ENCODE assay signal across 16 mouse cellular contexts in genomic region chr15:27790699-27791098, GRCm38 (mm10).
DNase-seq lines count a peak whose midpoint lies in the region; ATAC-seq and TF ChIP-seq lines count a peak whose summit lies in the region.
"Had no signal": no experiment of that assay in that cellular context is flagged by ENCODE, and none has a peak within 500 bp of the region (broad histone marks: within the 10 kb centered on the region; RNA-seq: fewer than 3 reads in every experiment).

No protein-coding gene starts in this region.

- no peaks in the 10 kb centered on the region for H3K9me3 ChIP-seq in limb, embryonic 12.5 days
- H3K9me3 ChIP-seq: forebrain, embryonic 13.5 days; heart, embryonic 12.5 days; hindbrain, embryonic 10.5 days; hindbrain, embryonic 15.5 days had no signal

- peak overlapping the region; percentile 99 for H3K27ac ChIP-seq in layer of hippocampus, adult 2 months
- H3K27ac ChIP-seq in limb, embryonic 12.5 days, result peak overlapping the region; percentile 97
- H3K27ac ChIP-seq: forebrain, embryonic 13.5 days had no signal

- no peaks in the 10 kb centered on the region for H3K36me3 ChIP-seq in limb, embryonic 12.5 days
- H3K36me3 ChIP-seq: heart, embryonic 12.5 days; hindbrain, embryonic 15.5 days had no signal

- no peaks in the 10 kb centered on the region for H3K27me3 ChIP-seq in limb, embryonic 12.5 days
- H3K27me3 ChIP-seq: forebrain, embryonic 13.5 days; heart, embryonic 12.5 days; hindbrain, embryonic 15.5 days had no signal

- WGBS in limb, embryonic 12.5 days, result 84% methylated on average over 6 of the region's 6 CpGs

- no peak for DNase-seq in layer of hippocampus, adult 2 months (ENCODE audit: low spot score in 2 of 2)
- DNase-seq in layer of hippocampus, postnatal 14 days (ENCODE audit: low spot score in 2 of 2), result no peak
- DNase-seq in right cerebral cortex, adult 18-20 months, result peak; percentile 72
- DNase-seq in right cerebral cortex, postnatal 25 days, result no peak
- no peak for DNase-seq in gastrocnemius, adult 18-20 months (ENCODE audit: low spot score)
- DNase-seq: adrenal gland, postnatal 25 days; cerebellum, adult 2 months; cerebellum, postnatal 14 days; gastrocnemius, postnatal 14 days had no signal

- TF ChIP-seq CTCF in layer of hippocampus, adult 2 months (conservative IDR thresholded peaks at IDR 0.05), result no peak

- no peak overlapping the region for H3K4me2 ChIP-seq in limb, embryonic 12.5 days
- H3K4me2 ChIP-seq: forebrain, embryonic 13.5 days; heart, embryonic 12.5 days; hindbrain, embryonic 15.5 days had no signal

- no peak overlapping the region for H3K9ac ChIP-seq in limb, embryonic 12.5 days (replicated peaks)
- H3K9ac ChIP-seq: forebrain, embryonic 13.5 days; heart, embryonic 12.5 days; hindbrain, embryonic 15.5 days had no signal

- H3K4me1 ChIP-seq in limb, embryonic 12.5 days (replicated peaks), result peaks cover 83% of the 10 kb centered on the region

- no peak for ATAC-seq in limb, embryonic 12.5 days (ENCODE audit: insufficient number of reproducible peaks, insufficient read depth, low FRiP score, low TSS enrichment, low read depth)
- ATAC-seq in megakaryocyte, adult 5-6 weeks (ENCODE audit: poor library complexity, severe bottlenecking), result no peak
- ATAC-seq: forebrain, embryonic 13.5 days; inflammation-experienced regulatory T-cells, adult 6 months had no signal

- H3K4me3 ChIP-seq in layer of hippocampus, adult 2 months, result no peak overlapping the region
- H3K4me3 ChIP-seq in limb, embryonic 12.5 days (replicated peaks), result no peak overlapping the region
- H3K4me3 ChIP-seq: forebrain, embryonic 13.5 days; heart, embryonic 12.5 days; hindbrain, embryonic 10.5 days; hindbrain, embryonic 15.5 days had no signal
